Mouse (Mus musculus) brown adipose tissue, adult 24 weeks (tissue): ENCODE data around the gene Rbm19. TPM values are rescaled to one million over a fixed set of nuclear protein-coding genes. Genes with fewer than 3 reads are reported as not detected.

Experiments used
- H3K27ac ChIP-seq: fragments of 200-500 bp; replicated peaks from 2 replicates; pipeline ENCODE4 v1.5.1; 2012; ENCODE audit warnings: low read depth, mild to moderate bottlenecking, low read length
- H3K4me1 ChIP-seq: fragments of 200-500 bp; 2 replicates; pipeline ENCODE4 v1.6.1; 2012; ENCODE audit warnings: low read length, mixed read lengths; ENCODE audit not compliant: control insufficient read depth, insufficient read depth, insufficient read length
- H3K4me3 ChIP-seq: fragments of 200-500 bp; 2 replicates; pipeline ENCODE4 v1.5.1; 2012; ENCODE audit warnings: low read depth, mild to moderate bottlenecking, low read length, moderate library complexity; ENCODE audit not compliant: insufficient read depth
- polyA plus RNA-seq: library from polyadenylated mRNA; stranded (reverse); fragments of >200 nt; gene quantifications from 2 replicates; pipeline ENCODE4 v1.2.4, GENCODE M21; 2012; ENCODE audit not compliant: missing spikeins, insufficient read depth, insufficient read length

The Rbm19 gene
- polyA plus RNA-seq, 1 experiment, result 4.6 TPM

- no peaks in the 10 kb centered on the region for H3K4me1 ChIP-seq
- no peak overlapping the region for H3K4me3 ChIP-seq
- H3K27ac ChIP-seq, result no peak overlapping the region
Observed at GRCm38 (mm10) chr5:120124881-120125690, 8.8 kb downstream of the Rbm19 start.

- Histone ChIP-seq H3K4me1 (no peaks in the 10 kb centered on the region), H3K4me3 (no peak overlapping the region), H3K27ac (no peak overlapping the region)
Observed at GRCm38 (mm10) chr5:120127641-120128040, 11.4 kb downstream of the Rbm19 start.

GRCm38 (mm10) chr5:120128511-120128910 lies 12.2 kb downstream of the Rbm19 start:
- no peaks in the 10 kb centered on the region for H3K4me1 ChIP-seq
- no peak overlapping the region for H3K27ac ChIP-seq

GRCm38 (mm10) chr5:120129070-120129469 lies 12.8 kb downstream of the Rbm19 start:
- no peak overlapping the region for H3K27ac ChIP-seq
- H3K4me3 ChIP-seq, result no peak overlapping the region
- no peaks in the 10 kb centered on the region for H3K4me1 ChIP-seq

More at GRCm38 (mm10) chr5:120128511-120128910, 12.2 kb downstream of the Rbm19 start:
- H3K4me3 ChIP-seq, result no peak overlapping the region

GRCm38 (mm10) chr5:120129761-120130160 lies 13.5 kb downstream of the Rbm19 start:
- H3K27ac ChIP-seq, result no peak overlapping the region
- no peak overlapping the region for H3K4me3 ChIP-seq
- H3K4me1 ChIP-seq, result no peaks in the 10 kb centered on the region

- Histone ChIP-seq H3K4me1 (no peaks in the 10 kb centered on the region), H3K27ac (no peak overlapping the region), H3K4me3 (no peak overlapping the region)
Observed at GRCm38 (mm10) chr5:120130163-120130562, 13.9 kb downstream of the Rbm19 start.

GRCm38 (mm10) chr5:120131600-120131999 lies 15.3 kb downstream of the Rbm19 start:
- H3K27ac ChIP-seq, result no peak overlapping the region
- H3K4me3 ChIP-seq, result no peak overlapping the region
- H3K4me1 ChIP-seq, result no peaks in the 10 kb centered on the region

- Histone ChIP-seq H3K4me1 (no peaks in the 10 kb centered on the region), H3K4me3 (no peak overlapping the region), H3K27ac (no peak overlapping the region)
Observed at GRCm38 (mm10) chr5:120134000-120134399, 17.7 kb downstream of the Rbm19 start.

GRCm38 (mm10) chr5:120135337-120135736 lies 19.1 kb downstream of the Rbm19 start:
- H3K4me3 ChIP-seq, result no peak overlapping the region
- H3K4me1 ChIP-seq, result no peaks in the 10 kb centered on the region
- no peak overlapping the region for H3K27ac ChIP-seq

GRCm38 (mm10) chr5:120135823-120136222 lies 19.6 kb downstream of the Rbm19 start:
- no peaks in the 10 kb centered on the region for H3K4me1 ChIP-seq
- H3K27ac ChIP-seq, result no peak overlapping the region
- no peak overlapping the region for H3K4me3 ChIP-seq

GRCm38 (mm10) chr5:120136236-120136675 lies 20.0 kb downstream of the Rbm19 start:
- Histone ChIP-seq H3K27ac (no peak overlapping the region), H3K4me1 (no peaks in the 10 kb centered on the region), H3K4me3 (no peak overlapping the region)

GRCm38 (mm10) chr5:120137038-120137437 lies 20.8 kb downstream of the Rbm19 start:
- H3K4me3 ChIP-seq, result no peak overlapping the region
- H3K27ac ChIP-seq, result no peak overlapping the region
- H3K4me1 ChIP-seq, result no peaks in the 10 kb centered on the region

- H3K27ac ChIP-seq, result no peak overlapping the region
- no peak overlapping the region for H3K4me3 ChIP-seq
- H3K4me1 ChIP-seq, result no peaks in the 10 kb centered on the region
Observed at GRCm38 (mm10) chr5:120137846-120138245, 21.6 kb downstream of the Rbm19 start.

GRCm38 (mm10) chr5:120138406-120138805 lies 22.1 kb downstream of the Rbm19 start:
- Histone ChIP-seq H3K27ac (no peak overlapping the region), H3K4me1 (no peaks in the 10 kb centered on the region), H3K4me3 (no peak overlapping the region)

GRCm38 (mm10) chr5:120139224-120139623 lies 23.0 kb downstream of the Rbm19 start:
- H3K4me1 ChIP-seq, result no peaks in the 10 kb centered on the region
- no peak overlapping the region for H3K27ac ChIP-seq
- no peak overlapping the region for H3K4me3 ChIP-seq

- Histone ChIP-seq H3K4me1 (no peaks in the 10 kb centered on the region), H3K27ac (no peak overlapping the region)
Observed at GRCm38 (mm10) chr5:120143941-120144340, 27.7 kb downstream of the Rbm19 start.

More at GRCm38 (mm10) chr5:120143941-120144340, 27.7 kb downstream of the Rbm19 start:
- H3K4me3 ChIP-seq, result no peak overlapping the region
